Mouse (Mus musculus): Measurements from ENCODE around the gene Npvf.

DNA sequence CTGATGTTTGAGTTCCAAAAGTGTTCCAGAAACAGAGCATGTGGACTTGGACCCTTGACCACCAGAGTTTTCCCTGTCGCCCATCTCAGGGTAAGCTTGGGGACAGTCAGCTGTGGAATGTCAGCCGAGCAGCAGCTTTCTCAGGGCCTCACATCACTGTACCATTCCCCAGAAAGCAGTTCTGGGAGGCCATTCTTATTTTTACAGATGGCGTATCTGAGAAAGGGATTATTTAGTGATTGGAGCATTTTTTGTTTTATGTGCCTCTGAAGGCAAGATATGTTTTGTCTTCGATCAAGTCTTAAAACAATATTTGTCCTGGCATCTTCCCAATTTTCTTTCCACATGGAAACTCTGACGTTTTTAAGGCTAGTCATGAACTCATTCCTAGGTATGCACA, 12.7 kb upstream of the Npvf start:
- no peak for TF ChIP-seq CTCF (IDR thresholded peaks at IDR 0.05; ENCODE audit: low read depth, low read length)
- no peak for TF ChIP-seq POLR2A (IDR thresholded peaks at IDR 0.05; ENCODE audit: borderline replicate concordance, low read depth, low read length)
